Mouse (Mus musculus) heart, adult 2 months (tissue): ENCODE measurements around the gene Gmppa.

Source experiments
- CTCF ChIP-seq: fragments of 200-600 bp; IDR thresholded peaks from 2 replicates; pipeline ENCODE4 v1.8.1; 2022; ENCODE audit warnings: antibody characterized with exemption, mild to moderate bottlenecking, moderate library complexity
- EP300 ChIP-seq: fragments of 200-500 bp; IDR thresholded peaks from 2 replicates; pipeline ENCODE4 v1.6.1; 2011; ENCODE audit warnings: low read depth, low read length, control low read depth; ENCODE audit not compliant: insufficient read depth

DNA sequence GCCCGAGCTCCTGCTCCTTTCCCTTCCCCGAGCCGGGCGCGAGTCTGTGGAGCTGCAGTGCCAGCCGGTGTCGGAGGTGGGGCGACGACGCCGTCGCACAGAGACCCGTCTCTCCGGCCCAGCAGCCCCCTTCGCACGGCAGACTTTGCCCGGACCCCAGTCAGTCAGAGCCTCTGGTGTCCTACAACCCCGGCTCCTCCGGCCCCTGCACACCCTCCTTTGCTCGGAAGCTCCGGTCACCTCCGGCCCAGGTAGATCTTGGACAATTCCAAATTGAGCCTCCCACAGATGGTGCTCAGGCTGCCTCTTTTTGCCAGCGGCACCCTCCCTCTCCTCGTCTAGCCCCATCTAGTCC is 43.9 kb downstream of the Gmppa start:
- TF ChIP-seq EP300 (no peak), CTCF (no peak)
